In genomic region chr12:76832704-76833103, GRCm38 (mm10) we compare ENCODE assay signal across 8 mouse cellular contexts. TPM values are rescaled to one million over a fixed set of nuclear protein-coding genes. Genes with fewer than 3 reads are reported as not detected.
A peak's percentile ranks its signal among the peaks of the same experiment; 100 is the strongest.
DNase-seq lines count a peak whose midpoint lies in the region; ATAC-seq lines count a peak whose summit lies in the region.

No protein-coding gene starts in this region.

- H3K4me2 ChIP-seq in hindbrain, embryonic 14.5 days (replicated peaks) = no peak overlapping the region
- no peak overlapping the region for H3K4me2 ChIP-seq in hindbrain, embryonic 13.5 days

- H3K27me3 ChIP-seq in hindbrain, embryonic 14.5 days (ENCODE audit: control insufficient read depth, insufficient read depth, low read length) = no peaks in the 10 kb centered on the region
- H3K27me3 ChIP-seq in hindbrain, embryonic 13.5 days = peaks cover 11% of the 10 kb centered on the region; the same call in 1 of the 2 replicates

- WGBS in hindbrain, embryonic 14.5 days = 7% methylated on average over 3 of the region's 3 CpGs
- WGBS in hindbrain, embryonic 13.5 days = 10% methylated on average over 3 of the region's 3 CpGs

- H3K36me3 ChIP-seq in hindbrain, embryonic 14.5 days (replicated peaks; ENCODE audit: control insufficient read depth, insufficient read depth) = no peaks in the 10 kb centered on the region
- H3K36me3 ChIP-seq in hindbrain, embryonic 13.5 days = no peaks in the 10 kb centered on the region

- no peak overlapping the region for H3K4me3 ChIP-seq in hindbrain, embryonic 14.5 days (replicated peaks; ENCODE audit: low read length)
- H3K4me3 ChIP-seq in hindbrain, embryonic 13.5 days = no peak overlapping the region

- H3K9me3 ChIP-seq in hindbrain, embryonic 14.5 days (ENCODE audit: control insufficient read depth, low read length) = no peaks in the 10 kb centered on the region
- H3K9me3 ChIP-seq in hindbrain, embryonic 13.5 days = no peaks in the 10 kb centered on the region

- H3K9ac ChIP-seq in hindbrain, embryonic 14.5 days = no peak overlapping the region
- no peak overlapping the region for H3K9ac ChIP-seq in hindbrain, embryonic 13.5 days

- no peaks in the 10 kb centered on the region for H3K4me1 ChIP-seq in hindbrain, embryonic 14.5 days (replicated peaks; ENCODE audit: control insufficient read depth, insufficient read depth, low read length)
- no peaks in the 10 kb centered on the region for H3K4me1 ChIP-seq in hindbrain, embryonic 13.5 days (replicated peaks)

- H3K27ac ChIP-seq in hindbrain, embryonic 14.5 days = no peak overlapping the region
- H3K27ac ChIP-seq in hindbrain, embryonic 13.5 days = no peak overlapping the region

- ATAC-seq in hindbrain, embryonic 14.5 days (ENCODE audit: low FRiP score) = no peak
- no peak for ATAC-seq in hindbrain, embryonic 13.5 days (ENCODE audit: low FRiP score)

- DNase-seq in hindbrain, embryonic 14.5 days (ENCODE audit: low spot score) = peak; percentile 69
- DNase-seq in CD4-positive helper T cell, adult 2 months (ENCODE audit: low read depth, low spot score) = peak; percentile 61
- DNase-seq in adipocyte (ENCODE audit: low spot score) = peak; percentile 51
- peak; percentile 37 to 49 for DNase-seq in kidney, postnatal 4 days
- DNase-seq in spleen, postnatal 14 days (ENCODE audit: low spot score in 2 of 2) = no peak
- DNase-seq in neural tube, embryonic 10.5 days (ENCODE audit: extremely low spot score, low spot score) = no peak
- DNase-seq in urinary bladder, adult 18-20 months (ENCODE audit: low spot score in 2 of 2) = no peak

RNA-seq across cellular contexts. Expression of gene Rab15, which starts 10.0 kb away (rescaled TPM):
- polyA plus RNA-seq in hindbrain, embryonic 14.5 days (2014; fragmentation: Nextera tagmentation; extraction: Ambion mirVana) = 35.7 and 44.8 TPM in 2 replicates
- polyA plus RNA-seq in hindbrain, embryonic 13.5 days (2015; fragmentation: Nextera tagmentation; extraction: Ambion mirVana) = 29.0 and 30.9 TPM in 2 replicates

RNA-seq across cellular contexts. Expression of gene Gpx2, which starts 37.4 kb away (rescaled TPM):
- 0.19 TPM in 1 of 2 replicates, not detected in the other for polyA plus RNA-seq in hindbrain, embryonic 14.5 days (2014; fragmentation: Nextera tagmentation; extraction: Ambion mirVana)
- polyA plus RNA-seq in hindbrain, embryonic 13.5 days (2015; fragmentation: Nextera tagmentation; extraction: Ambion mirVana) = 0.21 TPM in 1 of 2 replicates, not detected in the other

Comparison
In these comparisons a context has a peak if more than half of its experiments do, and no peak if none do; other contexts are left out.
1. DNase-seq: peak in hindbrain, embryonic 14.5 days (single experiment), CD4-positive helper T cell, adult 2 months (single experiment), adipocyte (single experiment) and kidney, postnatal 4 days (2 of 2); none in spleen, postnatal 14 days (0 of 2), neural tube, embryonic 10.5 days (single experiment) and urinary bladder, adult 18-20 months (0 of 2).